Mouse (Mus musculus) bone marrow, adult 2 months (tissue): ENCODE results near the gene Arhgef6.

Experiments used
- CTCF ChIP-seq: fragments of 200-500 bp; IDR thresholded peaks from 2 replicates; pipeline ENCODE4 v1.5.1; 2011; ENCODE audit warnings: low read length, control low read depth; ENCODE audit not compliant: control insufficient read depth, insufficient read depth
- POLR2A ChIP-seq: fragments of 200-500 bp; IDR thresholded peaks from 2 replicates; pipeline ENCODE4 v1.6.1; 2011; ENCODE audit warnings: low read depth, mild to moderate bottlenecking, control low read depth, low read length, borderline replicate concordance; ENCODE audit not compliant: control insufficient read depth

DNA sequence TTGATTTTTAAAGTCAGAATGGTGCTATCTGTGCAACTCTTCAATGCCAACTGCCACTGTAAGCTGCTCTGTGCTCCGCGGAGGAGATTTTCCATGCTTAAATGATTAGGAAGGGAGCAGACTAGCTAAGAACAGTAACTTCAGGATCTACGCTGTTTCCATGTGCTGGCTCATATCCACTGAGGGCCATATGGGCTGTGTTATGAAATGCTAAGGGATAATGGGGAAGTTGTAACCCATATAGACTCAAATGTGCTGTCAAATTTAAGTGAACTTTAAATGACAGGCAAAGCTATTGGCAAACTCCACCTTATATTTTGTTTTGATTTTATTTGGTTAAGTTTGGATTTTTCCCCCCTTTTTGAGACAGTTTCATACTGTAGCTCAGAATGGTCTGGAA, 125.7 kb downstream of the Arhgef6 start:
- TF ChIP-seq CTCF (no peak), POLR2A (no peak)
